Mouse (Mus musculus): Measurements from ENCODE around the gene Kidins220. TPM values are rescaled to one million over a fixed set of nuclear protein-coding genes. Genes with fewer than 3 reads are reported as not detected.

Gene Kidins220
- total RNA-seq, 1 experiment from 2014 or later: 89.8 TPM

DNA sequence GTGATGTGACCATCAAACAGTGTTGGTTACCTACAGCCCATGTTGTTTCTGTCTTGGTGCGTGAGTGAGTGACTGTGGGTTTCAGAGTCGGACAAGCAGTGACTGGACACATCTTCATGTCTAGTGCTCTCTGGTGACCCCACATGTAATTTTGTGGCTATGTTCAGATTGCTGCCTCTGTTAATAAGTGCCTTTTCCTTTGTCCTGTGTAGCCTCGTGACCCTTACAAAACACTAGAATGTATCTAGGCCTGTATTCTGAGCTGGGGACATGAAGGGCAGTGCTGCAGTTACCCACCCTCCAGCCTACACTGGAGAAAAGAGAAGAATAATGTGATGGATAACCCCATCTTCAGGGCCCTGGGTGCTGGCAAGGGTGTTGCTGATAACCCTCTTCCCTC is 16.2 kb upstream of the Kidins220 start:
- ATAC-seq (ENCODE audit: extremely low read depth, insufficient number of reproducible peaks, low FRiP score, poor library complexity, severe bottlenecking): no peak

DNA sequence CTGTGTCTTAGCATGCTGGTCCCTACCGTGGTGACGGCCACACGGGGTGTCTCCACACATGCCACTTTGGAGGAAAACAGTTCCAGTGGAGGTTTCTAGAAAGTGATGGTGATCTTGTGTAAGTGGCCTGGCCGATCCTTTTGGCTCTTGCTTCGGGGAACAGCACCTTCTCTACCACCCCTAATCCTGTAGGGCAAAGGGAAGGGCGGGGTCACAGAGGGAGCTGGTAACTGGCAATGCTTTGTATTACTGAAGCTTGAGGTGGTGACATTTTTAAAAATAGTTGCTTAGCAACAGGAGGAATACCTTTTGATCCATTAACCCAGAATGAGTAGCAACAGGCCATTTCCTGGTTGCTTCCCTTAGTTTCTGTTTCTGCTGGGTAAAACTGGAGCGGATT is 12.9 kb upstream of the Kidins220 start:
- no peak for ATAC-seq (ENCODE audit: extremely low read depth, insufficient number of reproducible peaks, low FRiP score, poor library complexity, severe bottlenecking)

DNA sequence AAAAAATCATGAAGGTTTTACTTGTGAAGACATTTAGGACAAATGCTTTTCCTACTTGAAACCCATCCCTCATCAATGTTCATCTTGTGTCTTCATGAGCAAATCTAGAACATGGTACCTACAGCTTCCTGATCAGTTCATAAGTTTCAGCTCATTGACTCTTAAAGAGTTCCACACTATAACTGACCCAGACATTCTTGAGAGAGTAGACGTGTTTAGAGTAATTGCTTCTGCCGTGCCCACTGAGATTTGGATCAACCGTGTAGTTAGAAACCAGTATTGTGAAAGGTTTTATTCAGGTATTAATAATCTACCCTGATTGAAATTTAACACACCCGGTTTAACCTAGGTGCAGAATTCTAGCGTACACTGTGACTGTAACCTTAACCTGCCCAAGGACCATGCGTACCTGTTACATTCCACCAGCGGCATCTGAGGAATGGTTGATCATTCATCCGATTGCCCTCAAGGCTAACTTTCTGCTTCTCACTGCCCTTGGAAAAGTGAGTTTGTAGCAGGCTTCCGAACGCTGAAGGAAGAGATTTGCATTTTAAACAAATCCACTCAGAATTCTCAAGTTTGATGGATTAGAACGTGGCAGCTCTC is 12.3 kb upstream of the Kidins220 start:
- no peak for ATAC-seq (ENCODE audit: extremely low read depth, insufficient number of reproducible peaks, low FRiP score, poor library complexity, severe bottlenecking)

DNA sequence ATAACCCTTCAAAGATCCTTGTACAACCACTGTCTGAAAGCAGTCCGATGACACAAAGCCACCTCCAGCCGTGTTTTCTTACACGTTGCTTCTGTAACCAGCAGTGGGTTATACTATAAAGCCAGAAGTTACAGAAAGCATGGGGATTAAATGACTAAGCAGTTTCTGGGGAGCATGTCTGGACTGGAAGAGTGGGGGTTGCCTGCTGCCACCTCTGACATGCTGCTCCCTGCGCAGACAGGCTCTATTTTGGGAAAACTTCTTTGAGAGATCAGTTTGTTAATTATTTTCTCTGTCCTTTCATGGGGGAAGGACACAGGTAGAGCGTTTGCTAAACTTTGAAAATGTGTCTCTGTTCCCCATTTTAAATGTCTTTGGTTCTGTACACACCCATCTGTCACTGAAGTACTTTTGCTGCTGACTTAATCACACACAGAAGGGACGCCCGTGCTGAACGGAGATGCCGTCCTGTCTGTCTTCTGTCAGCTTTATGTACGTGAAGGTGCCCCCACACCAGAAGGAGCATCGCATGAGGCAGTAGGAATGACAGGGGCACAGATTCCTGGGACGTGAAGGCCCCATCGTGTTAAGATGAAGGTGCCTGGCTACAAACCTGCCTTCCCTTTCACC is 11.2 kb upstream of the Kidins220 start:
- ATAC-seq (ENCODE audit: extremely low read depth, insufficient number of reproducible peaks, low FRiP score, poor library complexity, severe bottlenecking): no peak

DNA sequence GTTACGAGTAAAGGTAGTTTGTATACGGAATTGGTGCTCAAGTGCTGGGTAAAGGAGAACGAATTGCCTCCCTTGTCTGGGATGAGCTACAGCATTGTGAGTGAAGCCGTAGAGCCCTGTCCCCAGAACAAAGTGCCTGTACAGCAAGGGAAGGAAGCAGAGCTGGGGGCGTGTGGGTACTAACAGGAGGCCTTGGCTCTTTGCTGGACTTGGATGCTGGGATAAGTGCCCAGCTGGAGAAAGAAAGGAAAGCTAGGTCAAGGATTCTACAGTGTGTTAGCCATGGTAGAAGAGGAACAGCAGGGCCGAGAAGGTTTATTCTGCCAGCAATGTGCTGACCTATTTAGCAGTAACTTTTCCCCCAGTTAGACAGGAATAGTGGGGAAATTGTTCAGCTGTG is 9.3 kb upstream of the Kidins220 start:
- ATAC-seq (ENCODE audit: extremely low read depth, insufficient number of reproducible peaks, low FRiP score, poor library complexity, severe bottlenecking): no peak

GRCm38 (mm10) chr12:24966046-24966445 is 8.7 kb upstream of the Kidins220 start:
- ATAC-seq (ENCODE audit: extremely low read depth, insufficient number of reproducible peaks, low FRiP score, poor library complexity, severe bottlenecking): no peak

DNA sequence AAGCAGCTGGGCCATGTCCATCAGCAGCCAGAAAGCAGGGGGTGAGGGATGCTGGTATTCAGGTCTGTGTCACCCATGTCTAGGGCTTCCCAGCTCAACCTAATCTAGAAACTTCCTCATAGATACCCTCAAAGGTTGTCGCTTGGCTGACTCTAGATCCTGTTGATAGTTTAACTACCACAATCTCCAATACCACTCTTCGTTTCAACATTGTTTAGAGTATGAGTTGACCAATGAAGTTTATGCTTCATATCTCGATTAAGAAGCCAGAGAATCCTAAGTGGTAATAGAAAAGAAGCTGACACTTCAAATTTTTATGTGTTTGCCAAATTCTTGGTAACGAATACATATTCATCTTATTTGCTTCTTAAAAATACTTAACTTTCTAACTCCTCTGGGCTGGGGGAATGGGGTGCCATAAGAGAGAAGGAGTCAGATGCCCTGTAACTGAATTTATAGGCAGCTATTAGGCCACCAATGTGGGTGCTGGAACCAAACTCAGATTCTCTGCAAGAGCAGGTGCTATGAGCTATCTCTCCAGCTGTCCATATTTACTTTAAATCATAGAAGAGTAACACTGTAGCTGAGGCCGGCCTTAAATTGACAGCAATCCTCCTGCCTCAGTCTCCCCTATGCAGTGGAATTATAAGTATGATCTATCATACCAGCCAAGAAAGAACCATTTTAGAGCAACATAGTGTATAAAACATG is 3.1 kb upstream of the Kidins220 start:
- no peak for ATAC-seq (ENCODE audit: extremely low read depth, insufficient number of reproducible peaks, low FRiP score, poor library complexity, severe bottlenecking)

- ATAC-seq (ENCODE audit: extremely low read depth, insufficient number of reproducible peaks, low FRiP score, poor library complexity, severe bottlenecking): no peak
Observed at GRCm38 (mm10) chr12:24972371-24973350, 2.1 kb upstream of the Kidins220 start.

DNA sequence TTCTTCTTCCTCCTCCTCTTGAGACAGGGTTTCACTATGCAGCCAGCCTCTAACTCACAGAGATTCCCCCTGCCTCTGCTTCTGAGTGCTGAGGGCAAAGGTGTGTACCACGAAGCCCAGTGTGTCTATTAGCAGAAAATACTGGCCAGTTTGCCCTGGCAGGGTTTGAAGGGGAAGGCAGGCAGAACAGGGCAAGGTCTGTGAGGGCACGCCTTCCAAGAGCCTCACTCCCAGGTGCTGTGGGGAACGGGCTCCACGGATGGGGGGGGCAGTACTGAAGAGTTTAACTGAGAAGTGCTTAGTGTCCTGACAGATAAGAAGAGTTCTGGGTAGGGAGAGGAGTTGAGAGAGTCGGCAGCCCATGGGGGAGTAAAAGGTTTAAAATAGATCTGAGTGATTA is 1.1 kb upstream of the Kidins220 start:
- ATAC-seq (ENCODE audit: extremely low read depth, insufficient number of reproducible peaks, low FRiP score, poor library complexity, severe bottlenecking): no peak

- ATAC-seq (ENCODE audit: extremely low read depth, insufficient number of reproducible peaks, low FRiP score, poor library complexity, severe bottlenecking): peak; percentile 55
Observed at GRCm38 (mm10) chr12:24975115-24975733, 499 bp downstream of the Kidins220 start.

- no peak for ATAC-seq (ENCODE audit: extremely low read depth, insufficient number of reproducible peaks, low FRiP score, poor library complexity, severe bottlenecking)
Observed at GRCm38 (mm10) chr12:24985226-24985625, 10.5 kb downstream of the Kidins220 start.

GRCm38 (mm10) chr12:24995350-24995749 is 20.6 kb downstream of the Kidins220 start:
- no peak for ATAC-seq (ENCODE audit: extremely low read depth, insufficient number of reproducible peaks, low FRiP score, poor library complexity, severe bottlenecking)

GRCm38 (mm10) chr12:25005350-25005749 is 30.6 kb downstream of the Kidins220 start:
- ATAC-seq (ENCODE audit: extremely low read depth, insufficient number of reproducible peaks, low FRiP score, poor library complexity, severe bottlenecking): no peak

- ATAC-seq (ENCODE audit: extremely low read depth, insufficient number of reproducible peaks, low FRiP score, poor library complexity, severe bottlenecking): no peak
Observed at GRCm38 (mm10) chr12:25009957-25010356, 35.2 kb downstream of the Kidins220 start.

GRCm38 (mm10) chr12:25010416-25010815 is 35.7 kb downstream of the Kidins220 start:
- ATAC-seq (ENCODE audit: extremely low read depth, insufficient number of reproducible peaks, low FRiP score, poor library complexity, severe bottlenecking): no peak

GRCm38 (mm10) chr12:25011733-25012367 is 37.1 kb downstream of the Kidins220 start:
- ATAC-seq (ENCODE audit: extremely low read depth, insufficient number of reproducible peaks, low FRiP score, poor library complexity, severe bottlenecking): no peak

DNA sequence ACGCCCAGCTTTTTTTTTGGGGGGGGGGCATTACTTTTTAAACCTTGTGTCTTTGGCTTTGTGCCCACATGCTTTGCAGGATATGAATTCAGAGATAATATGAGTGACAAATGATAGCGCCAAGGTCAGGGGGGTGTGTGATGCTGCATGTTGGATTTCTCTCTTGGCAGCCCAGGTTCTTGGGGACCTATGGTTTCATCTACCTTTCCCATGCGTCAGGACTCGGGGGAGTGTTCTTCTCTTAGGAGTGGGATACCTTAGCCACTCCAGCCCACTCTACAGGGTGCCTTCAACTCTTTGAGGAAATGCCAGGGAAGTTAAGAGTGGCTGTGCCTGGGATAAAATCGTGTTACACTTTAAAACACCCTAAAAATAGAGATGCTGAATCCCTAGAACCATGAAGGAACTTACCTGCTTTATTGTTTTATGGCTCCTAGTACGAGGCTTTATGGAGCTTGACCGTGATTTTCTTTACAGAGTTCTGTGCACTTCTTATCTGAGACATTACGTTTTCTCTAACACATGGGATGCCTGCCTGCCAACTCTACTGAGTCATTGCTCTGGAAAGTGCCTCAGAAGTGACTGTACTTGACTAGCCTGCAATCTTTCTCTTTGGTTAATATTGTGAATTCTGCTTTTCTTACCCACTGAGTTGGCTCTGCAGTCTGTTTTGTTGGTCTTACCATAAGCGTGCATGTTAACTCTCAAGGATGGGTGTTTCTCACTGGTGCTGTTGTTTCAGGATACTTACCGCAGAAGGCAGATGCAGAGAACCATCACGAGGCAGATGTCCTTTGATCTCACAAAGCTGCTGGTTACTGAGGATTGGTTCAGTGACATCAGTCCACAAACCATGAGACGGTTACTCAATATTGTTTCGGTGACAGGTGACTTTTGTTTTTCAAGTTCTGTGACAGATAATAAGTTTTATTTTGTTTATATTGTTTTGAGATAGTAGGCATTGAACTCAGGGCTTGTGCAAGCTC is 38.1 kb downstream of the Kidins220 start:
- peak; percentile 41; the same call in 1 of the 2 replicates for ATAC-seq (ENCODE audit: extremely low read depth, insufficient number of reproducible peaks, low FRiP score, poor library complexity, severe bottlenecking)

All from neutrophil, adult 5-6 weeks (primary cell).